Mouse (Mus musculus) thymus, adult 2 months (tissue): Measurements from ENCODE around the gene Olfr701. TPM values are rescaled to one million over a fixed set of nuclear protein-coding genes. Genes with fewer than 3 reads are reported as not detected.

Source experiments
- DNase-seq: peaks from one replicate; pipeline ENCODE4 v3.0.0; 2021
- H3K27ac ChIP-seq: fragments of 200-500 bp; 2 replicates; pipeline ENCODE4 v1.5.1; 2012; ENCODE audit warnings: low read length, control low read depth; ENCODE audit not compliant: control insufficient read depth, insufficient read depth
- H3K27me3 ChIP-seq: fragments of 200-500 bp; 2 replicates; pipeline ENCODE4 v1.6.1; 2012; ENCODE audit warnings: mild to moderate bottlenecking, low read length, moderate library complexity, mixed read lengths; ENCODE audit not compliant: control insufficient read depth, insufficient read depth
- H3K36me3 ChIP-seq: fragments of 200-500 bp; 2 replicates; pipeline ENCODE4 v1.6.1; 2012; ENCODE audit warnings: mild to moderate bottlenecking, low read length, moderate library complexity; ENCODE audit not compliant: control insufficient read depth, insufficient read depth
- H3K4me1 ChIP-seq: fragments of 200-500 bp; replicated peaks from 2 replicates; pipeline ENCODE4 v1.6.1; 2012; ENCODE audit warnings: low read length; ENCODE audit not compliant: control insufficient read depth, insufficient read depth
- H3K4me3 ChIP-seq: fragments of 200-500 bp; 2 replicates; pipeline ENCODE4 v1.5.1; 2012; ENCODE audit warnings: mild to moderate bottlenecking, low read length, control low read depth, moderate library complexity; ENCODE audit not compliant: control insufficient read depth, insufficient read depth
- CTCF ChIP-seq: fragments of 200-500 bp; IDR thresholded peaks from 2 replicates; pipeline ENCODE4 v1.5.1; 2012; ENCODE audit warnings: mild to moderate bottlenecking, control low read depth, low read length, moderate library complexity, borderline replicate concordance; ENCODE audit not compliant: control insufficient read depth, poor library complexity, insufficient read depth; ENCODE audit errors: extremely low read depth
- POLR2A ChIP-seq: fragments of 200-500 bp; IDR thresholded peaks from 2 replicates; pipeline ENCODE4 v1.6.1; 2012; ENCODE audit warnings: mild to moderate bottlenecking, low read length, control low read depth, moderate library complexity; ENCODE audit not compliant: control insufficient read depth, poor library complexity, insufficient read depth; ENCODE audit errors: extremely low read depth
- WGBS: fragments of 180-500 bp; shearing (Covaris S2); methylation state at CpG from one replicate; pipeline ENCODE4 v1.1.7; 2018; 5-methylcytosine and 5-hydroxymethylcytosine counted together
- polyA plus RNA-seq: library from polyadenylated mRNA; depleted of rRNA; stranded (reverse); fragments of >200 nt; gene quantifications from 2 replicates; pipeline ENCODE4 v1.2.3, GENCODE M21; 2012; rRNA removed

The Olfr701 gene
- 0.09 TPM in 1 of 2 replicates, not detected in the other for polyA plus RNA-seq

DNA sequence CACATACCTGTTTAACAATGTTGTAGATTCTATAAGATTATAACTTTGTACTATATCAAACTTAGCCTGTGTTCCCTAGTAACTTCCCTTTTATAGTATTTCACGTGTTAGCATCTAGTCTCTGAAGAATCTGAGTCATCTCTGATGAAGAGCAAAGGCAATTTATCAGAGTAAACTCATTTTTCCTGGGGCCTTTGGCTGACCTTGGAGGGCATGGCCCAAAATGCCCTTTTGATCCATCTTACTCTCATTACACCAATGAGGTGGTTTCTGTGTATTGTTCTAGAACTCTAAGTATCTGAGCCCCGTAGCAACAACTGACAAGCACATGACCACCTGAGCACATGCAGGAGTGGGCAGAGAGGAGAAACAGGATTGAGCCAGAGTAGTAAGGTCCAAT, at the start of gene Olfr701:
TSS of gene Olfr701 (plus strand) at position 301 of the 400 bp plus-strand sequence.
- H3K36me3 ChIP-seq = no peaks in the 10 kb centered on the region
- no peaks in the 10 kb centered on the region for H3K4me1 ChIP-seq
- no peak within 1 kb of the TSS for H3K4me3 ChIP-seq
- H3K27me3 ChIP-seq = no peaks in the 10 kb centered on the region
- no peak for TF ChIP-seq POLR2A
- TF ChIP-seq CTCF = no peak
- no peak within 1 kb of the TSS for H3K27ac ChIP-seq
- DNase-seq = no peak
- WGBS = 74% methylated on average over 2 of the region's 2 CpGs

DNA sequence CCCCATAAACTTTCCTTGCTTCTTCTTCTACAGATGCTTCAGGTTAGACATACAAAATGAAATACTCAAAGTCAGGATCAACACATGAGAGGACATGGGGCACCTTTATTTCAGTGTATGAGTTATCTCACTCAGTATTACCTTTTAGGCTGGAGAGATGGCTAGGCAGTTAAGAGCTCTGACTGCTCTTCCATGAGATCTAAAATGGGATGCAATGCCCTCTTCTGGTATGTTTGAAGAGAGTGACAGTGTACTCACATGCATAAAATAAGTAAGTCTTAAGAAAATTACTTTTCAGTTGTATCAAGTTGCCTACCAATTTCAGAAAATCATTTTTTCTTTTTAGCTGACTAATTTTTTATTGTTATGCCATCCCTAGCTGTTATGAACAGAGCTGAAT, 25.6 kb upstream of the Olfr701 start:
- no peak overlapping the region for H3K4me3 ChIP-seq
- TF ChIP-seq CTCF (no peak), POLR2A (no peak)
- no peaks in the 10 kb centered on the region for H3K4me1 ChIP-seq
- no peak for DNase-seq
- H3K27me3 ChIP-seq = no peaks in the 10 kb centered on the region
- H3K36me3 ChIP-seq = no peaks in the 10 kb centered on the region
- no peak overlapping the region for H3K27ac ChIP-seq

DNA sequence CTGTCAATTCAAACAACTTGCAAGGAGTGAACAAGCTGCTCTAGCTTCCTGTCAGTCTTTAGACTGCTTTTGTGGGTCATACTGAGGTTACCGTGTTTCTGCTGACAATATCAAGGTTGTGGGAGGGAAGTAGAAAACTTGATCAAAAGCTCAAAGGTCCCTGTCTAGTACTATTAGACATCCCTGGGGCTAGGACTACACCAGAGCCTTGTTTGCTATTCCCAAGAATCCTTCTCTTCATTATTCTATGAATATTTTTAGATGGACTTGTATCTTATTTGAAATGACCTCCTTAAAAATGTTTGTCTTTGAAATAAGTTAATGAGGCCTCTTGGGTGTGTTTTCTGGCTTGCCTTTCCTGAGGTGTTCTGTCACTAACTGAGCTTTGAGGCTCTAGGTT, 20.8 kb upstream of the Olfr701 start, which contains the start of gene Olfr699:
TSS of gene Olfr699 (minus strand) at position 101 of the 400 bp plus-strand sequence.
- Histone ChIP-seq H3K27ac (no peak within 1 kb of the TSS), H3K4me1 (no peaks in the 10 kb centered on the region), H3K27me3 (no peaks in the 10 kb centered on the region), H3K4me3 (no peak within 1 kb of the TSS), H3K36me3 (no peaks in the 10 kb centered on the region)
- WGBS = 2% methylated on average over 1 of the region's 1 CpGs
- no peak for DNase-seq
- TF ChIP-seq CTCF (no peak), POLR2A (no peak)

DNA sequence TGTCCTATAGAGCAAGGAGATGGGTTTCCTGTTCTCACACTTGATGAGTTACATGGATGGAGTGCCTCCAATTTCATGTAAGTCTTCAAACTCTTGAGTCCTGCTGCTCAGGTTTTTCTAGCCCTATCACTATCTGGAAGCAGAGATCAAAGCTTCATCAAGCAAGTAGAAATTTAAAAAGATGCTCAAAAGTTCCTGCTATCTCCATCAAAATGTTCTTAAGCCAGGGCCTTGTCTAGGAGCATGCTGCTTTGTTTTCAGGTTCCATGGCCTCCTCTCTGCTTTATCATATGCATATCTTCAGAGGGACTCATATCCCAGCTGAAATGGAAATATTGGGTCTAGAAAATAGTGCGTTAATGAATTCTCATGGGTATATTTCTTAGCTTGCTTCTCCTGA, 5.2 kb upstream of the Olfr701 start, which contains the start of gene Olfr700:
TSS of gene Olfr700 (minus strand) at position 101 of the 400 bp plus-strand sequence.
- 92% methylated on average over 1 of the region's 1 CpGs for WGBS
- no peak for DNase-seq
- H3K36me3 ChIP-seq = no peaks in the 10 kb centered on the region
- TF ChIP-seq CTCF (no peak), POLR2A (no peak)
- H3K27ac ChIP-seq = no peak within 1 kb of the TSS
- no peak within 1 kb of the TSS for H3K4me3 ChIP-seq
- no peaks in the 10 kb centered on the region for H3K27me3 ChIP-seq
- H3K4me1 ChIP-seq = peaks cover 3% of the 10 kb centered on the region; the same call in 1 of the 2 replicates

DNA sequence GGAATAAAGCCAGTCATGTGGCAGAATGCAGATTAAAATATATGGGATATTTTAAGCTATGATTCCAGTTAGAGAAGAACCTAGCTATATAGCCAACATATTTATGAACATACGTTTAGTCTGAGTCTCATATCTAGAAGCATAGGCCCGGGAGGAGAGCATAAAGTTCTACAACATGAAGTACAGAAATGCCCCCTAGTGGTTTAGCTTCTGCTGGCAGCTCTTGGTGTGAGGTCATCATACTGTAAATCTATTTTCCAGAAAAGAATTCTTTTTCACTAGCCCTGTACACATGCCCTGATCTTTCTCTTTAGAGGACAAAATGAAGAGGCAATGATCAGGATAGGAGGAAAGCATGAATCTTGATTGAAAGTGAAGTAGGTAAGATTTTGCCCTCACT, 1.8 kb downstream of the Olfr701 start:
- Histone ChIP-seq H3K27ac (no peak overlapping the region), H3K36me3 (no peaks in the 10 kb centered on the region), H3K4me3 (no peak overlapping the region), H3K4me1 (no peaks in the 10 kb centered on the region), H3K27me3 (no peaks in the 10 kb centered on the region)
- TF ChIP-seq POLR2A (no peak), CTCF (no peak)
- no peak for DNase-seq
- WGBS = 20% methylated on average over 2 of the region's 2 CpGs

DNA sequence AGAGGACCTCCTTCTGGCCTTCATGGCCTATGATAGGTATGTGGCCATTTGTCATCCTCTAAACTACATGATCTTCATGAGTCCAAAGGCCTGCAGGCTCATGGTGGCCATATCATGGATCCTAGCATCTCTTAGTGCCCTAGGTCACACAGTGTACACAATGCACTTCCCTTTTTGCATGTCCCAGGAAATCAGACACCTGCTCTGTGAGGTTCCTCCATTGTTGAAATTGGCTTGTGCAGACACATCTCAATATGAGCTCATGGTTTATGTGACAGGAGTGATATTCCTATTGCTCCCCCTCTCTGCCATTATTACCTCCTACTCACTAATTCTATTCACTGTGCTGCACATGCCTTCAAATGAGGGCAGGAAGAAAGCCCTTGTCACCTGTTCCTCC, 4.5 kb downstream of the Olfr701 start:
- Histone ChIP-seq H3K4me1 (no peaks in the 10 kb centered on the region), H3K27me3 (no peaks in the 10 kb centered on the region), H3K4me3 (no peak overlapping the region), H3K27ac (no peak overlapping the region), H3K36me3 (no peaks in the 10 kb centered on the region)
- no peak for TF ChIP-seq CTCF
- no peak for TF ChIP-seq POLR2A
- no peak for DNase-seq

DNA sequence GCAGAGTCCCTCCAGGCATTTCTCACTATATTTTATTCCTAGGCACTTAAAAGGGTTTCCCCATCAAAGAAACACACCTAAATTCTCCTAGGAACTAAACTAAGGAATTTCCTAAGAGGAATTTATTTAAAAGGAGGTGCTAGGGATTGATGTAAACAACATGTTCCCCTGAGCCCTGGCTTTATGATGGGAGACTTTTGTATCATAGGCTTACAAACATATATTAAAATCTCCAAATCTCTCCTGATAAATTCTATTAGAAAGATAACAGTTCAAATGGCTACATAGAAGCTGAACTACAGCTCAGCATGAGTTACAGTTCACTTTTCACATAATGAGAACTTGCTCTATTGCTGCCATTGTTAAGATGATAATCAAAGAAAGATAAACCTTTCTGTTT, 19.9 kb downstream of the Olfr701 start, which contains the start of gene Olfr702:
TSS of gene Olfr702 (minus strand) at position 101 of the 400 bp plus-strand sequence.
- no peaks in the 10 kb centered on the region for H3K27me3 ChIP-seq
- no peak within 1 kb of the TSS for H3K4me3 ChIP-seq
- H3K36me3 ChIP-seq = no peaks in the 10 kb centered on the region
- no peak for DNase-seq
- H3K27ac ChIP-seq = no peak within 1 kb of the TSS
- TF ChIP-seq POLR2A (no peak), CTCF (no peak)
- H3K4me1 ChIP-seq = no peaks in the 10 kb centered on the region
